Mouse (Mus musculus): ENCODE results near the gene B4galt7.
"Not testable (repeated sequence)": the region's sequence is repeated elsewhere in the genome, so short reads cannot be mapped to it uniquely, and the experiment has no call there.

DNA sequence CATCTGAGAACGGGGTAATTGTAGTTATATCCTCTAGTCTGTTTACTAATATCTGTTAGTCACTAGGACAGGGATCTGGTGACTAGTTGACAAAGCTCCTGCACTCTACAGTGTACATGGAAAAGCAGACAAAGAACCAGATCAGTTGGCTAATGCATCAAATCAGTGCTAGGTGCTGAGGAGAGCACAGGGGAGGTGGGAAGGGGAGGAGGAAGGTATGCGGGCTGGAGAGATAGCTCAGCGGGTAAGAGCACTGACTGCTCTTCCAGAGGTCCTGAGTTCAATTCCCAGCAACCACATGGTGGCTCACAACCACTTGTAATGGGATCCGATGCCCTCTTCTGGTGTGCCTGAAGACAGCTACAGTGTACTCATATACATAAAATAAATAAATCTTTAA, 31.2 kb upstream of the B4galt7 start:
- TF ChIP-seq CTCF (IDR thresholded peaks at IDR 0.05; ENCODE audit: control insufficient read depth, insufficient read depth, low read length); POLR2A (IDR thresholded peaks at IDR 0.05; ENCODE audit: borderline replicate concordance, control insufficient read depth, low read depth, low read length): not testable (repeated sequence)

Measured in bone marrow, adult 2 months (tissue).